Mouse (Mus musculus) cerebellum, adult 11 months (tissue): ENCODE measurements around the gene Ssrp1.

ENCODE experiments used
- DNase-seq: peaks from one replicate; pipeline ENCODE4 v3.0.0; 2022

The Ssrp1 gene

GRCm38 (mm10) chr2:85038336-85038735 lies 1.3 kb downstream of the Ssrp1 start:
- DNase-seq, result no peak

DNA sequence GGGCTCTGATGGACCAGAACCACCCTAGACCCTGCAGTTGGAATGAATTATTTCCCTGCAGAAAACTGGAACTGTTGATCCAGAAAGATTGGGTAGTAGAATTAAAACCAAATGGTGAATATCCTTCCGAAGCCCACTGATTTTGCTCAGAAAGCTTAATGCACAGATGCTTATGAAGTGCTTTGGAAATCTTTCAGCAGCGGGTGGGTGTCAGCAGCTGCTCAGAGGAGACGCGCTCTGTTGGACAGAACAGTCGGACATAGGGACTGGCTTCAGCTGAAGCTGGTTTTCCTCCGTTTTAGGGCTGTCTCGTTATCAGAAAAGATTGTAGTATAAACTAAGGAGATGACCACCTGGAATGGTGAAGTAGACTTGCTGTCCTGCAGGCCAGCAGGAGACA lies 6.6 kb downstream of the Ssrp1 start:
- no peak for DNase-seq

DNA sequence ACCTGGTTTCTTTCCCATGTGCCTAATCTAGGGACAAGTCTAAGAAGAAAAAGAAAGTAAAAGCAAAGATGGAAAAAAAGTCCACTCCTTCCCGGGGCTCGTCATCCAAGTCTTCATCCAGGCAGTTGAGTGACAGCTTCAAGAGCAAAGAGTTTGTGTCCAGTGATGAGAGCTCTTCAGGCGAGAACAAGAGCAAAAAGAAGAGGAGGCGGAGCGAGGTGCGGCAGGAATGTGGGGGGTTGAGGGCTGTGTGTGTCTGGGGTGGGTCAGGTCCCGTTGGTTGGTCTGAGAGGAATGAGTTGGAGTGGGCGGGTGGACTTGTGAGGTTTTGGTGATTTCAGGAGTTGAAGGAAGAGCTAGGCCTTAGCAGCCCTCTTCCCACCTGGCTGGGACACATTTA lies 9.2 kb downstream of the Ssrp1 start:
- no peak for DNase-seq

DNA sequence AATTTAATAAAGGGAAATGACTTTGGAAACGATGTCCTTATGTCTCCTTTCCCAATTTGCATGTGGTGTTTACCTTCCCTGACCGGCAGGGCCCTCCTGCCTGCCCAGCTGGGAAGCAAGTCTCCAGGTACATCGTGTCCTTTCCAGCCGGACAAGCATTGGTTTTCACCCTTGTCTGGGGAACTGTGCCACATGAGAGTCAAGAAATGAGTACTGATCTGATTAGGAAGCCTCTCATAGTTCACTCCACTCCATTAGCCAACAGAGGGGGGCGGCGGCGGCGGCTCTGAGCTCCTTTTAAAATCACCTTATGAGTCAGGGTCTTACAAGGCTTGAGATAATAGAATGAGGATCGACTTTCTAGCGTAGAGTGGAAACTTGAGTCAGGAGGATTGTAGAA lies 10.0 kb downstream of the Ssrp1 start:
- no peak for DNase-seq

DNA sequence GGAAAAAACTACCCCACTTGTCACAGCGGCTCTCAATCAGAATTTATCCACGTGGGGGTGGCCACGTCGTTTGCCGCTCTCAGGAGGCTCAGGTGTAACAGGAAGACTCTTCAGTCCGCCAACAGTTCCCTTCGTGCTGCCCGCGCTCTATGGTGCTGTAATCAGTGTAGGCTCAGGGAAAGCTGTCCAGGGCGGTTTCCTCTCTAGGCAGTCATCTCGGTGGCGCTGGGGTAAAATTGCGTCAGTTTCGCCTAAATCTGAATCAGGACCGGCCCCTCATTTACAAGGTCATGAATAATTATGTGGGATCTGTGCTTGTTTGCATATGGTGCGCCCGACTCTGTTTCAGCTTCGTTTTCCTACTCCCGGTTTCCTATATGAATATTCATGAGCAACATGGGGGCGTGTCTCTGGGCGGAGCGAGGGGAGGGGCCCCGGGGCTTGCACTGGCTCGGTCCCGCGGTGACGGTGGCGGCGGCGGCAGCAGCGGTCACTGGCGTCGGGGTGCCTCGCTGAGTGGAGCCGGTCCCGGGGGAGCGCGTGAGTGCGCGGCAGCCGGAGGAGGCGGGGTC lies 10.6 kb downstream of the Ssrp1 start, which contains the start of gene Tnks1bp1:
TSS of gene Tnks1bp1 (plus strand) at position 427 of the 572 bp plus-strand sequence.
- DNase-seq, result peak; percentile 95

GRCm38 (mm10) chr2:85048168-85048751 lies 11.2 kb downstream of the Ssrp1 start:
- peak; percentile 66 for DNase-seq

DNA sequence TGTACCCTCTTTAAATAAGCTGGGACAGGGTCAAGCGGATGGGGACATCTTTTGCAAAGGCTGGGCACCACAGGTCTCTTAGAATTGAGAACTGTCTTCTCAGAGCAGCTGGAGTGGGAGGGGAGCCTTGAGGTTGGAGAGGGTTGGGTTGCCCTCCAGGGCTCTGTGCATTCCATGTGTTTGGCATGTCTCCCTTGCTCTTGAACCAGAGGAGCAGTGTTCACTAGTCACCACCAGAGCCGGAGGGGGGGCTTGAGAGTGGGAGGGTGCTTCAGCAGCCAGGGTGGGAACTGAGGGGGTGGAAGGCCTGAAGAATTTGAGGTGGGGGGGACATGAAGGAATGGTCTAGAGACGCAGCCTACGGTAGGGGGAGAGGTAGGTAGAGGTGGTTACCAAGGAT lies 12.2 kb downstream of the Ssrp1 start:
- DNase-seq, result no peak

DNA sequence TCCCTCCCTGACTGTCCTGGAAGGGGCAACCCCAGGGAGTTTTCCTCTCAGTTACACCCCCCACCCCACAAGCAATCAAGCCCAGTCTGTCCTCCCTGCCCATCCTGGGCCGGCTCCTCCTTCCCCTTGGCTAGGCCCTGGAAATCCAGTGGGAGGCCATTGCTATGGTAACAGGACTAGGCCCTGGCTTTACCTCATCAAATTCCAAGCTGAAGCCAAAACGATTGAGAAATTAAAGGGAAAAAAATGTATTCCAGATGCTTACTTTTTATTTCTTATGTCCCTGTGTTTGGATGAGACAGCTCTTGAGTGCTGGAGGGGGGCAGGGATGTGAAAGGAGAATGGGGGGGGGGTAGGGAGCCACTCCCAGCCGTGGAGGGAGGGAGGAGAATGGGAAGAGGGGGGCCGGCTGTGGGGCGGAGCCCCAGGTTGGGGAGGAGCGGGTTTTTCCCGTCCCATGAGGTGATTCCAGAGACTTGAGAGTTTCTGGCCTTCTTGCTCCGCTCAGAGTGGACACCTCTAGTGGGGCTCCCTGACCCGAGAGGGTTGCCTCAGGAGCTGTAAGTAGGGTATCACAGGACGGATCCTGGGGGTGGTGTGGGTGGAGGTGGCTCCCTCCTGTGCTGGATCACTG lies 13.1 kb downstream of the Ssrp1 start:
- no peak for DNase-seq

DNA sequence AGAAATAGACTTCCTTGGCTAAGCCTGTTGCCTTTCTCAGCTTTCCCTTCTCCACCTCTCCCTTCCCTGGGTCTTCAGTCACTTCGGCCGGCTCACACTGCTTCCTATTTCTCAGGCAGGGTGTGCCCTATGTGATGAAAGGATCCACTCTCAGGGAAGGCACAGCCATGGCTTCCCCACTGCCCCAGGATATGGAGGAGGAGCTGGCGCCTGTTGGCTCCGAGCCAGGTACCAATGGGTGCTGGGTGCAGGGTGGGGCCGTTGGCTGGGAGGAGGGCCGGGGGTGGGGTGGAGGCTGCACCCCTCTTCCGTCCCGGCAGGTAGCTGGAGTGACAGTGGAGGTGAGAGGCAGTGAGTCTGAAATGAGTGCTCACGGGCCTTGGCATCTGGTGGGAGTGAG lies 13.7 kb downstream of the Ssrp1 start:
- no peak for DNase-seq

GRCm38 (mm10) chr2:85053192-85053816 lies 16.3 kb downstream of the Ssrp1 start:
- no peak for DNase-seq

GRCm38 (mm10) chr2:85056711-85057110 lies 19.7 kb downstream of the Ssrp1 start:
- no peak for DNase-seq

DNA sequence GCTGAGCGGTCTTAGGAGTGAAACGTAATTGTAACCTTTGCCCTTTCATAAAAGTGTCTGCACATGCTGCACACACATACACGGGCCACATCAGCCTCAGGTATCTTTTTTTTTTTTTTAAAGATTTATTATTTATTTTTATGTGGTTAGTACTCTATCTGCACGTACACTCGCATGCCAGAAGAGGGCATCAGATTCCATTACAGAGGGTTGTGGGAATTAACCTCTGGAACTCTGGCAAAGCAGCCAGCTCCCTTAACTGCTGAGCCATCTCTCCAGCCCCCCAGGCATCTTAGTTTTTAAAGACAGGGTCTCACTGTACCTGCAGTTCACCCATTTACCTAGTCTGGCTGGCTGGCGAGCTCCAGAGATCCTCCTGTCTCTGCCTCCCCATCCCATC lies 22.6 kb downstream of the Ssrp1 start:
- DNase-seq, result no peak

- no peak for DNase-seq
These were observed 23.6 kb downstream of the Ssrp1 start for GRCm38 (mm10) chr2:85060591-85061060.

GRCm38 (mm10) chr2:85061107-85061541 lies 24.1 kb downstream of the Ssrp1 start:
- DNase-seq, result no peak

GRCm38 (mm10) chr2:85065141-85065875 lies 28.3 kb downstream of the Ssrp1 start:
- no peak for DNase-seq

DNA sequence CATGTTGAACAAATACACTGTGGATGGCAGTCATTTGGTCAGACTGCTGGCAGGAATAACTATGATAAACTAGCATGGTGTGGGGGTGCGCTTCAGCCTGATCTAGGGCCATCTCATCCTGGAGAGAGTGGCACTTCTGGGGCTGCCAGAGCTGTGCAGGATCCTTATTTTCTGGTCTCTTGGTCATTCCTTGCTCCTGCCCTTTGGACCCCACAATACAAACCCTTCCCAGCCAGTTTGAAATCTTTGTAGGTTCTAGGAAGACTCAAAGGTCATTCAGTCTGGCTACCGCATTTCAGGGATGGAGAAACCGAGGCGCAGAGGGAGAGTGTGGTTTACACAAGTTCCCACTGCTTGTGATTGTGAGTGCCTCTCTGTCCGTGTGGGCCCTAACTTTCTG lies 29.9 kb downstream of the Ssrp1 start:
- DNase-seq, result no peak

GRCm38 (mm10) chr2:85067903-85068625 lies 31.0 kb downstream of the Ssrp1 start:
- DNase-seq, result no peak

DNA sequence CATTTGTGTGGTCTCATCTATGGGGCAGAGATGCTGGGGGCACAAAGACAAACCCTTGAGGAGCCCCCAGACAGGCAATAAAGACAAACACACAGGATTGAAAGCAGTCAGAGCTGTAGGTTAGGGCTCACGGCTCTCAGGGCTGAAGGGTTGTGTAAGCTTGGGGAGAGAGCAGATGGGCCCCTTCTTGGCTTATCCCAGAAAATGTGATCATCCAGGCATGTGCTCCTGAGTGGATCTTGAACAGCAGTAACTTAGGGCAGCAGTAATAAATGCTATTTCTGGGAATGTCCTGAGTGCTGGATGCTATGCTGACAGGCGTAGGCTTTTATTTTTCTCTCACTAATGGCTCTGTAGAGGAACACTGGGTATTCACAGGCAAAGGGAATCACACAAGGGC lies 31.6 kb downstream of the Ssrp1 start:
- DNase-seq, result no peak

GRCm38 (mm10) chr2:85070086-85070485 lies 33.1 kb downstream of the Ssrp1 start:
- DNase-seq, result no peak

DNA sequence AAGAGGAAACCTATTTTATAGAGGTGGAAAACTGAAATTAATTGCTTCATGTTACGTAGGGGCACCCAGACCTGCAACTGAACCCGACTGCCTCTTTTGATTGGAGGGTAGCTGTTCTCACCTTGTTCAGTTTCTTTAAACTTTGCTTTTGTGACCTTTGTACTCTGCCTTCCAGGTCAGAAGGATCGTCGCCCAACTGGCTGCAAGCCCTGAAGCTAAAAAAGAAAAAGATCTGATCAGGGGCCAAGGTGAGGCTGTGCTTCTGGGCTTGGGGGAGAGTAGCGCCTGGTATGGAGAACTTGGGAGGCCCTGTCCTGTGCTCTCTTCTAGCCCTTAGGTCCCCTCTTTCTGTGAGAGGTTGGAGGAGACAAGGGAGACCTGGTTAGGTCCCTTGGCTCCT lies 34.9 kb downstream of the Ssrp1 start:
- no peak for DNase-seq

DNA sequence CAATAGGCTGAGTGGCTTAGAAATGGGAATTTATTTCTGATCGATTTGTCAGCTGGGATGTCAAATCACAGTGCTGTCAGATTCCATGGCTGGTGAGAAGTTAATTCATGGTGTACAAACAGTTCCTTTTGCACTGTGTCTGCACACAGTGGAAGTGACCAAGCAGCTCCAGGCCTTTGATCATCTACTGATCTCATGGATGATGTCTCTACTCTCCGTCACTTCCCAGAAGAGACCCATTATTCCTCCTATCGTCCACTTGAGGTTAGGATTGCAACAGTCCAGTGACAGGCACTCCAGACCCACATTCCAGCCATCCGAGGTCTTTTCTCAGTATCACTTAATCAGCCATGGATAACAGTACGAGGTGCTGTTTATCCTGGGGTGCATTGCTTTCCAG lies 36.7 kb downstream of the Ssrp1 start:
- DNase-seq, result no peak
